Mouse (Mus musculus) T-cell, adult 2 months (primary cell): ENCODE data around the gene Gm5941.
"Not testable (repeated sequence)": the region's sequence is repeated elsewhere in the genome, so short reads cannot be mapped to it uniquely, and the experiment has no call there.

Experiments used
- DNase-seq: peaks from one replicate; pipeline ENCODE4 v3.0.0; 2022; ENCODE audit warnings: low spot score

Gene Gm5941

DNA sequence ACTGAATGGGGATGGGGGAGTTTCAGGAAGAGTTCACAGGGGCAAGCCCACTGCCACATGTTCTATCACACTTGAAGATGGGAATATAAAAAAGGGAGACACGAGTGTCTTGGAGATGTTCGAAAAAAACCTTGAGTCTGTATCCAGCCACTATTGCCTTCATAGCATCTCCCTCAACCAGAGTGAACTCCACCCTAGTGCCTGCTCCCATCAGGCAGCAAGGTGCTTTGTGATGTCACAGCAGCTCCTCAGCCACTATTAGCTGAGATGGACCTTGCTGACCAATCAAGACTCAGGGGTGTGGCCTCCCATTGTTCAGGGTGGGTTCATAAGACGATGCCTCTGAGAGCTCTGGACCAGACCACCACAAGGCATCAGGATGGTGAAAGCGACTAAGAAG, at the start of gene Gm5941:
Gm5941 (plus strand) TSS at position 301 of the 400 bp plus-strand sequence.
- DNase-seq: not testable (repeated sequence)

DNA sequence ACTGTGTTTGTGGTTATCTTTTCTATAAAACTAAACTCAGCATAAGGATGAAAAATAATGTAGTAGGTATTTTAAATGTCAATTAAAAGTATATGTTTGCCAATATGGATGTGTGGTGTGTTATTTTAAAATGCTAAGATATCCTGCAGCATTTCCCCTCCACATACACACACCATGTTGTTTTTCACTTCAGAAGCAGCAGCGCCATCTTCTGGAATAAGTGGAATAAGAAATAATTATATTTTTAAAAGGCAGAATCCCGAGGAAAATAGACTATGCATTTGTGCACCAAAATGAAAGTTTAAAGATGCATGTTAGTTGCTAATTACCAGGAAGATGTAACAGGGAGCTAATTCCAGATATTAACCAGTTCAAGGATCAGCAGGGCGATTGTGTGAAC, 29.3 kb upstream of the Gm5941 start:
- DNase-seq: no peak

DNA sequence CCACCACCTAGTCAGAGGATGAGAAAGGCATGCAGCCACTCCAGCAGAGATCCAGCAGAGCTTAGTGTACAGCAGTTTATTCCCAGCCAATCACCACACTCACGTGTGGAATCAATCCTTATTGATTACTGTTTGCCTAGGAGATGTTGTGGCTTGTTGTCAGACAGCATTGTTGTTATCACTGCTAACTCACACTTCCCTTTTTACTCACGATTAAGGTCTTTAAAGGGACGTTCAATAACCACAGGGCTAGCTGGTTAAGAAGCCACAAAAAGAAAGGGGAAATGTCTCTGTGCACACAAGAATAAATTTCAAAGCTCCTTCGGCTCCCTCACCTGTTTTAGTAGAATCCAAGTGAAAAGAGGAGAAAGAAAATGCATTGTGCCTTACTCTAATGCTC, 25.0 kb upstream of the Gm5941 start:
- no peak for DNase-seq

DNA sequence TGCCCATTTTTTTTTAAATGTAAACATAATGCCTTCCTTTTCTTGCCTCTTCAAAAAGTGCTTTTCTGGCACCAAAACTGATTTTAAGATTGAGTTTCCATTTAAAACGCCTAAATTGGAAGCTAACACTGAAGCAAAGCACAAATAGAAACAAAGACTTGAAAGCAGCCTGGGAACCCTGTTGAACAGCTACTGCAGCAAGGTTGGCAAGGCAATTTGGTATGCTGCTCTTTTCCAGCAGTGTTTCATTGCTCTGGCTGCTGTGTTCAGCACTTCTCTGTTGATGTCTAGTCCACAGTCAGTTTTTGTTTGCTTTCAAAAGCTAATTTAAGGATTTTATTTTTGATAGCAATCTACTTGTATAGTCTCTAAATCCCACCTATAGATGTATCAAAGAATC, 8.5 kb downstream of the Gm5941 start:
- no peak for DNase-seq

DNA sequence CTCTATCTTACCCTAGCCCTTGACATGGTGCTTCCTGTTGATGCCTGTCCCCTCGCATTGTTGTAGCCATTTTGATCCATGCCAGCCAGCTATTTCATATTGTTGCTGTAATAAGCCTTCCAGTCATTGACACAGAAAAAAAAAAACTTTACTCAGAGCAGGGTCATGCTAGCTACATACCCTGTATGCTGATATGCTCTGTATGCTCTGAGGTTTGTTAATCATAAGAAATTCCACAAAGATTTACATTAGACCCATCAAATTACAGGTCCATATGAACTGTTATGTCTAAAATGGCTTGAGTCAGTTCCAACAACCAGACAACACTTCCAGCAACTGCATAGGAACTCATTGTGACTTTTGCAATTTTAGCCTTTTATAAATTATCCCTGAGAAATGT, 38.1 kb downstream of the Gm5941 start:
- DNase-seq: no peak
